Mouse (Mus musculus): Measurements from ENCODE around the gene Angptl2. TPM values are rescaled to one million over a fixed set of nuclear protein-coding genes. Genes with fewer than 3 reads are reported as not detected.

The Angptl2 gene
- total and polyA plus RNA-seq, 3 experiments, result 24.0 to 48.3 (median 32.5) TPM

- DNase-seq, result no peak
Measured at GRCm38 (mm10) chr2:33230701-33231100, 14.8 kb downstream of the Angptl2 start.

GRCm38 (mm10) chr2:33231788-33232187, 15.9 kb downstream of the Angptl2 start:
- no peak for DNase-seq

GRCm38 (mm10) chr2:33232782-33233570, 17.1 kb downstream of the Angptl2 start:
- DNase-seq, result no peak

GRCm38 (mm10) chr2:33233856-33234255, 18.0 kb downstream of the Angptl2 start:
- no peak for DNase-seq

GRCm38 (mm10) chr2:33234848-33235247, 19.0 kb downstream of the Angptl2 start:
- DNase-seq, result no peak

GRCm38 (mm10) chr2:33237581-33237980, 21.7 kb downstream of the Angptl2 start:
- DNase-seq, result no peak

GRCm38 (mm10) chr2:33244880-33245279, 29.0 kb downstream of the Angptl2 start:
- peak; percentile 50 for DNase-seq

- DNase-seq, result peak; percentile 54
Measured at GRCm38 (mm10) chr2:33245350-33245749, 29.5 kb downstream of the Angptl2 start.

- DNase-seq, result no peak
Measured at GRCm38 (mm10) chr2:33246841-33247240, 31.0 kb downstream of the Angptl2 start.

GRCm38 (mm10) chr2:33248549-33248948, 32.7 kb downstream of the Angptl2 start:
- no peak for DNase-seq

GRCm38 (mm10) chr2:33249922-33250633, 34.2 kb downstream of the Angptl2 start:
- no peak for DNase-seq

- DNase-seq, result no peak
Measured at GRCm38 (mm10) chr2:33252751-33253150, 36.9 kb downstream of the Angptl2 start.

- no peak for DNase-seq
Measured at GRCm38 (mm10) chr2:33253572-33254190, 37.8 kb downstream of the Angptl2 start.

GRCm38 (mm10) chr2:33254318-33254985, 38.6 kb downstream of the Angptl2 start:
- no peak for DNase-seq

- DNase-seq, result no peak
Measured at GRCm38 (mm10) chr2:33256769-33257537, 41.1 kb downstream of the Angptl2 start.

GRCm38 (mm10) chr2:33260772-33261171, 44.9 kb downstream of the Angptl2 start:
- DNase-seq, result no peak

GRCm38 (mm10) chr2:33261475-33261874, 45.6 kb downstream of the Angptl2 start:
- DNase-seq, result no peak

GRCm38 (mm10) chr2:33265793-33266192, 49.9 kb downstream of the Angptl2 start:
- no peak for DNase-seq

- no peak for DNase-seq
Measured at GRCm38 (mm10) chr2:33267075-33267474, 51.2 kb downstream of the Angptl2 start.

- DNase-seq, result peak; percentile 78
Measured at GRCm38 (mm10) chr2:33268384-33269131, 52.7 kb downstream of the Angptl2 start.

- no peak for DNase-seq
Measured at GRCm38 (mm10) chr2:33269132-33269493, 53.2 kb downstream of the Angptl2 start.
